Mouse (Mus musculus) ES-E14 (cell line): ENCODE results near the gene Slc25a39. TPM values are rescaled to one million over a fixed set of nuclear protein-coding genes. Genes with fewer than 3 reads are reported as not detected.

Source experiments
- DNase-seq: peaks from one replicate; pipeline ENCODE4 v3.0.0-alpha.2; 2013; ENCODE audit warnings: low read depth, low spot score
- H3K27ac ChIP-seq: 2 replicates; pipeline ENCODE4 v1.5.1; 2012; ENCODE audit warnings: low read depth, mild to moderate bottlenecking, low read length, moderate library complexity, mixed read lengths; ENCODE audit not compliant: poor library complexity, insufficient read depth, severe bottlenecking
- H3K36me3 ChIP-seq: 2 replicates; pipeline ENCODE4 v1.6.1; 2012; ENCODE audit warnings: mild to moderate bottlenecking, low read length, moderate library complexity, mixed read lengths; ENCODE audit not compliant: control insufficient read depth, poor library complexity, insufficient read depth, severe bottlenecking
- H3K4me1 ChIP-seq, 2 experiments: fragments of 150-350 bp in 1 of 2; sonication (generic) in 1 of 2; 2 replicates each; pipeline ENCODE4 v1.6.1; 2012; ENCODE audit warnings: low read length in 2 of 2, mild to moderate bottlenecking in 1 of 2, mixed read lengths in 1 of 2; ENCODE audit not compliant: control insufficient read depth in 2 of 2, insufficient read depth in 2 of 2, poor library complexity in 1 of 2
- H3K4me3 ChIP-seq, 2 experiments: fragments of 150-350 bp in 1 of 2; sonication (generic) in 1 of 2; 2 replicates each; pipeline ENCODE4 v1.5.1; 2012; ENCODE audit warnings: low read length in 2 of 2, low read depth in 1 of 2, mild to moderate bottlenecking in 1 of 2, mixed read lengths in 1 of 2; ENCODE audit not compliant: insufficient read depth in 1 of 2, poor library complexity in 1 of 2, severe bottlenecking in 1 of 2
- H3K9ac ChIP-seq: 2 replicates; pipeline ENCODE4 v1.6.1; 2012; ENCODE audit warnings: low read depth, mild to moderate bottlenecking, low read length, mixed read lengths; ENCODE audit not compliant: poor library complexity, insufficient read depth, severe bottlenecking
- H3K9me3 ChIP-seq: fragments of 150-350 bp; sonication (generic); 2 replicates; pipeline ENCODE4 v1.6.1; 2012; ENCODE audit warnings: low read depth, mild to moderate bottlenecking, low read length; ENCODE audit not compliant: control insufficient read depth, insufficient read depth
- CHD2 ChIP-seq: IDR thresholded peaks from 2 replicates; pipeline ENCODE4 v1.6.1; 2014; ENCODE audit warnings: mild to moderate bottlenecking, low read depth, low read length, inconsistent platforms
- HCFC1 ChIP-seq: IDR thresholded peaks from 2 replicates; pipeline ENCODE4 v1.6.1; 2012; ENCODE audit warnings: low read length, inconsistent platforms, borderline replicate concordance; ENCODE audit not compliant: insufficient read depth
- MAFK ChIP-seq: IDR thresholded peaks from 2 replicates; pipeline ENCODE4 v1.6.1; 2014; ENCODE audit warnings: mild to moderate bottlenecking, low read depth, low read length, inconsistent platforms; ENCODE audit not compliant: insufficient read depth
- ZC3H11A ChIP-seq: IDR thresholded peaks from 2 replicates; pipeline ENCODE4 v1.6.1; 2012; ENCODE audit warnings: low read depth, mild to moderate bottlenecking, inconsistent platforms, low read length, borderline replicate concordance
- ZNF384 ChIP-seq: IDR thresholded peaks from 2 replicates; pipeline ENCODE4 v1.6.1; 2012; ENCODE audit warnings: low read depth, low read length, inconsistent platforms
- in situ Hi-C, 2 experiments: fragments of 600-800 bp; cut with MboI; formaldehyde crosslinking; loops; one replicate each; pipeline ENCODE4 v1.15.1; 2025; ENCODE audit warnings: low sequenced_read_pairs in 2 of 2, inconsistent platforms in 1 of 2; ENCODE audit not compliant: unreplicated experiment in 2 of 2
- total RNA-seq: library from RNA; depleted of rRNA; stranded (reverse); fragments of 300-350 nt; gene quantifications from 2 replicates; pipeline ENCODE4 v1.2.3, GENCODE M21; 2012

Gene Slc25a39
- total RNA-seq, 1 experiment, result 152 TPM

DNA sequence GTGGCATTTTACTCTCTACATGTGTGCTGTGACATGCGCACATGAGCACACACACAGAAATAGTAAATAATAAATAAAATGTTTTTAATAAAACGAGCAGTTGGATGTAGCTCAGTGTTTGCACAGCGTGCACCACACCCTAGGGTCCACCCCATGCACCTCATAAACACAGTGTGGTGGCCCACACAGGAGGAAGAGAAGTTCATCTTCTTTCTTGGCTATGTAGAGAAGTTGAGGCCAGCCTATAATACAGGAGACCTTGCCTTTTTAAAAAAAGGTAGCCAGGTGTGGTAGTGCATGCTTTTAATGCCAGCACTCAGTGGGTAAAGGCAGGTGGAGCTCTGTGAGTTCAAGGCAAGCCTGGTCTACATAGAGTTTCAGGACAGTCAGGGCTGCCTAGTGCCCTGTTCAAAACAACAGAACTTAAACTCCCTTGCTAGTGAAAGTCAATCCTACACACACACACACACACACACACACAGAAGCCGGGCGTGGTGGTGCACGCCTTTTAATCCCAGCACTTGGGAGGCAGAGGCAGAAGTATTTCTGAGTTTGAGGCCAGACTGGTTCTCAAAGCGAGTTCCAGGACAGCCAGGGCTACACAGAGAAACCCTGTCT lies 33.5 kb downstream of the Slc25a39 start:
- Histone ChIP-seq H3K4me3 (no peak overlapping the region), H3K9me3 (no peaks in the 10 kb centered on the region), H3K4me1 (peaks cover 9 to 29% of the 10 kb centered on the region in 2 experiments; a peak in 3 of 4 replicates), H3K27ac (no peak overlapping the region), H3K36me3 (no peaks in the 10 kb centered on the region), H3K9ac (no peak overlapping the region)
- in situ Hi-C loops, result no loop called here
- TF ChIP-seq CHD2, result no peak
- no peak for TF ChIP-seq ZC3H11A
- no peak for TF ChIP-seq MAFK
- TF ChIP-seq ZNF384, result no peak
- TF ChIP-seq HCFC1, result no peak
- DNase-seq, result no peak

DNA sequence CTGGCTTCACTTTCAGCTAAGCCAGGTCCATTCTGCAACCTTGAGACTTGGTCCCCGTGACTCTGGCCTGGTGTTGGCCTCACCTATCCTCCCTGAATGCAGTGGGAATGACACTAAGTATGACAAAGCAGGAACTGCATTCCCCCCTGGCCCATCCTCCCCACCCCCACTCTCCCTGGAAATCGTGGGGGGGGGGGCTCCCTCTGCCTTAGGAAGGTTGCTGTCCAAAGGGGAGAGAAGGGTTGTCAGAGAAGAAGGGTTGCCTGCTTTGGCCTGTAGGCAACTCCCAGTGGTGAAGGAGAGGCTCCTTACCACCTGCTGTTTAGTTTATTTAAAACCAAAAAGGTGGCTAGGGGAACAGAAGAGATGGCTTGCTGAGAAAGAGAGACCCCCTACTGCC lies 34.1 kb downstream of the Slc25a39 start:
- H3K4me3 ChIP-seq, result no peak overlapping the region
- H3K36me3 ChIP-seq, result no peaks in the 10 kb centered on the region
- H3K27ac ChIP-seq, result no peak overlapping the region
- TF ChIP-seq CHD2 (no peak), MAFK (no peak), ZC3H11A (no peak), HCFC1 (no peak), ZNF384 (no peak)
- peaks cover 9 to 29% of the 10 kb centered on the region in 2 experiments; a peak in 3 of 4 replicates for H3K4me1 ChIP-seq
- H3K9me3 ChIP-seq, result no peaks in the 10 kb centered on the region
- DNase-seq, result no peak
- in situ Hi-C loops, result no loop called here
- no peak overlapping the region for H3K9ac ChIP-seq

DNA sequence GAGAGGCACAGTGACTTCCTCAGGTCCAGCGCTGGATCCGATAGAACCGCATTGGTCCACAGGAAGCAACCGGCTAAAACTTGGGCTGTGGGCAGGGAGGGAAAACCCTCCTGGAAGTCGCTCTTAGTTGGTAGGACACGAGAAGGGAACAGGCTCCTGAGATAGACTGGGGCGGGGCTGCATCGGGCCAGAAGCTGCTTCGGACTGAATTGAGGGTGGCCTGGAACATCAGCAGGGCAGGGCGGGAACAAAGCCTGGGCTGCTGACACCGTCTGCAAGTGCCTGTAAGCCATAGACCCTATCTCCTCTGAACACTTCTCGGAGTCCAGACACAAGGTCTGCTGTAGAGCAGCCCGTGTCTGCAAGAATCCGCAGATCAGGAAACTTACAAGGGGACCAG lies 34.8 kb downstream of the Slc25a39 start:
- Histone ChIP-seq H3K4me1 (peaks cover 9 to 29% of the 10 kb centered on the region in 2 experiments; a peak in 3 of 4 replicates), H3K36me3 (no peaks in the 10 kb centered on the region), H3K4me3 (no peak overlapping the region; a peak in 1 of 4 replicates), H3K27ac (no peak overlapping the region), H3K9ac (no peak overlapping the region), H3K9me3 (no peaks in the 10 kb centered on the region)
- DNase-seq, result no peak
- no peak for TF ChIP-seq ZC3H11A
- TF ChIP-seq MAFK, result no peak
- TF ChIP-seq HCFC1, result no peak
- no peak for TF ChIP-seq CHD2
- no peak for TF ChIP-seq ZNF384
- in situ Hi-C loops, result no loop called here

DNA sequence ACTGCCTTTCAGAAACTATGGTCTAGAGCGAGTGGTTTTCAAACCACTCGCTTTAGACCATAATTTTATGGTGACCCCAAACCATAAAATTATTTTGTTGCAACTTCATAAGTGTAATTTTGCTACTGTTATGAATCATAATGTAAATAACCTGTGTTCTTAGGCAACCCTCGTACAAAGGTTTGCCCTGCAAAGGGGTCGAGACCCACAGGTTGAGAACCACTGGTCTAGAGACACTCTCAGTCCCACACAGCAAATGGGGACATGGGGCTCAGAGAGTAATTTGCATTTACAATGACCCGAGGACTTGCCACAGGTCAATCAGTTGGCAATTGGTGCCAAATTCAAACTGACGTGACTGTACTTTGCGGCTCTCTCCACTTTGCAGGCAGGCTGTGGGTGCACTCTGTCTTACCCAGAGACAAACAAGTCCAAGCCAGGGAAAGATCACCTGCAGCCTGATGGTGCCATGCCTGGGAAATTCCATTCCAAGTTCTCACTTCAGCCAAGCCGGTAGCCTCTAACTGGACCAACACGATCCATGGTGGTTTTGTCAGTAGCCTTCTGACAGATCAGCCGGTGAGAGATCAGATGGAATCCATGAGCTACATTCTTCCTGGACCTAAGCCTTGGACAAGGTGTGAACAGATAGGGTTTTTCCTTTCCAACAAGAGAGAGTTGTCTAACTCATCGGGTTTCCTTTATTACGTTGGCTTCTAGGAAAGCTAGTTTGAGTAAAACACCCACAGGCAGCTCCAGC lies 35.6 kb downstream of the Slc25a39 start:
- Histone ChIP-seq H3K9ac (no peak overlapping the region), H3K9me3 (no peaks in the 10 kb centered on the region), H3K4me3 (no peak overlapping the region), H3K36me3 (no peaks in the 10 kb centered on the region), H3K4me1 (peaks cover 10 to 29% of the 10 kb centered on the region in 2 experiments; a peak in 3 of 4 replicates), H3K27ac (no peak overlapping the region)
- DNase-seq, result no peak
- TF ChIP-seq CHD2 (peak; percentile 76), MAFK (no peak)
- in situ Hi-C loops, result no loop called here

DNA sequence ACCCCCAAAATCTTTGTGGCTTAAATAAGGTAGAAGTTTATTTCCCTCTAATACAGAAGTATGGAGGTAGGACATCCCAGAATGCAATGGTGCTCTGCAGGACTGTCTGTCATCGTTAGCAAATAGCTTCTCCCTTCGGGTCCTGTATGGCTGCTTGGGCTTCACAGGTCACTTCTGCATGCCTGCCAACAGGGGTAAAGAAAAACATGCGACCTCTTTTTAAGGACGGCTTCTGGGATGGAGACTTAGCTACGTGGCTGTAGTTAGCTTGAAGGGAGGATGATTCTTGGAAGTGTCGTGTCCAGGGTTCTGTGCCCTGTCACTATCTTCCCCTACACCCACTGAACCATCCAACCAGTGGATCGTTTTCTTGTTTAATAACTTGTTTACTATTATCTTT lies 37.5 kb downstream of the Slc25a39 start:
- Histone ChIP-seq H3K27ac (no peak overlapping the region), H3K4me1 (peaks cover 10 to 23% of the 10 kb centered on the region in 2 experiments; a peak in 3 of 4 replicates), H3K9ac (no peak overlapping the region), H3K36me3 (no peaks in the 10 kb centered on the region), H3K9me3 (no peaks in the 10 kb centered on the region), H3K4me3 (no peak overlapping the region)
- DNase-seq, result no peak
- in situ Hi-C loops, result no loop called here
- no peak for TF ChIP-seq HCFC1
- no peak for TF ChIP-seq MAFK
- TF ChIP-seq ZNF384, result no peak
- no peak for TF ChIP-seq CHD2
- TF ChIP-seq ZC3H11A, result no peak
